Mouse (Mus musculus): Measurements from ENCODE around the gene Lmod3.

Gene Lmod3

DNA sequence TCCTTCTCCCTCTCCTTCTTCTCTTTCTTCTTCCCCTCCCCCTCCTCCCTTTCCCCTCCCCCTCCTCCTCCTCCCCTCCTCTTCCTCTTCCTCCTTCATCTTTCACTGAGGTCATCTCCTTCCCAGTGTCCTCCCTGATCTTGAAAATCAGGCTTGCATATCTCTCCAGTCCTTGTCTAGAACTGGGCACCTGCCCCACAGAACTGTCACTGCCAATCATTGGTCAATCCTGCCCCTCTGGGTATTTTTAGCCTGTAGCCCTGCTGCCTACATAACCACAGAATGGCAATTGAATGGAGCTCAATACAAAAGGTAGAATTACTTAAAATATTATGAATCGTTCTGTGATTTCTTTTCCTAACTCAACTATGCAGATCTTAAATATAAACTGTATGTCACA, 5.9 kb upstream of the Lmod3 start:
- ChIA-PET CTCF (interaction anchor here in 1 of 4 experiments (2.1 kb wide), 1 partner anchor 20 kb away, joined by 6 read pairs; no protein-coding TSS in a partner anchor), POLR2A (no interaction called here)

DNA sequence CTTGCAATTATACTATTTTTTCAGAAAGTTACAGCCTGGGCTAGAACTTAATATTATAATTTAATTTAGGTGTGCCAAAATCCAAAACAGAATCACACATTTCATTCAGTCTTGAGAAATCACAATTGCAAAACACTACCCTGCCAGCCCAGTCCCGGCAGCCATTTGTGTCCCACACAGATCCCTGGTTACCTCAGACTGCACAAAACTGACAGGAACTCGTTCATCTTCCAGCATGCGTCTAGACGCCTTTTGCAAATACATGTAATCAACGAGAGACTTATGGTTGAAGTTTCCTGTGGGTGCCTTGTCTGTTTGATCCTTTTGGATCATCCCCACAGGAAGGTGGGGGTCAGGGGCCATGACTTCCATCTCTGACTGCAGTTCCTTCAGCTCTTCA, 473 bp downstream of the Lmod3 start:
- CTCF ChIA-PET, result interaction anchor here (0.6 to 4.2 kb wide), 16 partner anchors 13 to 1070 kb away, joined by 3 to 42 read pairs (median 4); no protein-coding TSS in a partner anchor
- POLR2A ChIA-PET, result interaction anchor here in 2 of 4 experiments (0.6 to 1.6 kb wide), 3 partner anchors 26 to 144 kb away, joined by 3 to 6 read pairs (median 4); partner anchors contain the start of gene Uba3 (in 1 of the 2)

DNA sequence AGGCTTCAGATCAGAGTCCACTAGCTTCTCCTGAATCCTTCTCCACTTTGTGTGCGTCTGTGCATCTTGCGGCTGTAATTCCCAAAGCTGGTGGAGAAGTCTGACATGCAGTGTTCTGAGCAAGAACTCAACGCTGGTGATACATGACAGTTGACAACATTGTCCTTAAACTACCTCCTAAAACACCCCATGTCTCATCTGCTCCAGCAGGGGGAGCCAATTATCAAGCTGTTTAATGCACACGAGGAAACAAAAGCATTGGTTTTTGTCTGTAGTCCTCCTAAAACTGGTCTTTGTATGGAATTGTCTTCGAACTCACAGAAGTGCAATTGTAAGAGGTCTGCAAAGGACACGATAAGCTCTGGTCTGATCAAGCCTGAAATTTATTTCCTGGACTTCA, 1.6 kb downstream of the Lmod3 start:
- POLR2A ChIA-PET, result interaction anchor here in 2 of 4 experiments (0.7 to 1.6 kb wide), 7 partner anchors 36 to 808 kb away, joined by 3 to 5 read pairs (median 3); partner anchors contain the start of gene Uba3 (in 2 of the 2)
- CTCF ChIA-PET, result interaction anchor here (0.6 to 4.2 kb wide), 19 partner anchors 9 to 490 kb away, joined by 3 to 42 read pairs (median 5); no protein-coding TSS in a partner anchor

DNA sequence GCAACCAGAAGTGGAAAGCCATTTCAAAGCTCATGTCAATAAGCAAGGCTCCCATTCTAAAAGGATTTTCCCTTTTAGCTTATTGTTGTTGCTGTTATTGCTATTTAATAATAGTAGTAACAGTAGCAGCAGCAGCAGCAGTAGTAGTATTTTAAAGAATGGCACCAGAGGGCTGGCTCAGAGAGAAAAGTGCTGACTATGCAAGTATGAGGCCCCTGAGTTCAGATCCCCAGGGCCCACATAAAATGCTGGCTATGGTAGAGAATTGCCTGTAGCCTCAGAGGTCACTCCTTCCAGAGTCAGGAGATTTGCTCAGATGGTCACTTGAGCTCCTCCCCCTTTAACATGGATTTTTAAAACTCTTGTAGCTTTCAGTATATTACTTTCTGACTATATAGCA, 7.4 kb downstream of the Lmod3 start:
- POLR2A ChIA-PET, result interaction anchor here in 1 of 4 experiments (0.8 kb wide), 1 partner anchor 97 kb away, joined by 3 read pairs; the partner anchor contains the start of gene Eogt
- CTCF ChIA-PET, result interaction anchor here in 2 of 4 experiments (1.0 to 1.8 kb wide), 3 partner anchors 172 to 175 kb away, joined by 3 to 6 read pairs (median 3); no protein-coding TSS in a partner anchor

DNA sequence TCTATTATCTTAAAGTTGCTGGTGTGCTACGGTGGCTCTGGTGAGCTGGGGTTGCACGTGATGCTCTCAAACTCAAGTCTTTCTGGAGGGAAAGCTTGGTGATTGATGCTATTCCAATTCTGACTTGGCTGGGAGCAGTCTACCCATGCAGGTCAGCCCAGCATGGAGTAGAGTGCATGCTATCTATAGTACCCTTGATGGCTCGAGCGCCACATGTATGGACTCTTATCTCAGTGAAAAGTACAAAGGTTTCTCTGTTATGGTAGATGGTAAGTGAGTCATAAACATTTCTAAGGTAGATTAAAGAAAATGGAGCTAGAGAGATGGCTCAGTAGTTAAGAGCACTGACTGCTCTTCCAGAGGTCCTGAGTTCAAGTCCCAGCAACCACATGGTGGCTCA, 10.0 kb downstream of the Lmod3 start:
- POLR2A ChIA-PET, result interaction anchor here in 1 of 4 experiments (1.4 kb wide), 1 partner anchor 10 kb away, joined by 3 read pairs; the partner anchor contains the start of gene Lmod3
- CTCF ChIA-PET, result interaction anchor here in 1 of 4 experiments (0.7 kb wide), 1 partner anchor 21 kb away, joined by 3 read pairs; no protein-coding TSS in a partner anchor

DNA sequence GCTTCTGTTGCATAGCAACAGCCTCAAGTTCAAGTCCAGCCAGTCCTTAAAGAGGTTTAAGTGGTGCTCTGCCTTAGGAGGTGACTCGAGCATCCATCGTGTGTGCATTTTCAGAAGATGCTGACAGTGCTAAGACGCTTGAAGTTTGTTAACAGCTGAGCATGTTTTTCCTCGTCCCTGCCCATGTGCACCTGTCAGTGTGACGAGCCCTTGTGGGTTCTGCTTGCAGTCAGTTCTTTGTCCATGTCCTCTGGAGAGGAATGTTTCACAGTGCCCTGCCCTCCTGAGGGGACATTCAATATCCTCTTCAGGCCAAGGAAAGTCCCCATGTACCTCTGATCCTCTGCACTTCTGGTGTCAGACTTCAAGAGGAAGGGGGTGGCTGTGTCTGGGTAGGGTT, 12.5 kb downstream of the Lmod3 start:
- POLR2A ChIA-PET, result interaction anchor here in 2 of 4 experiments (0.9 to 2.6 kb wide), 6 partner anchors 8 to 197 kb away, joined by 3 to 12 read pairs (median 4); partner anchors contain the start of genes Arl6ip5 (in 1 of the 2) and Uba3 (in 1 of the 2)

DNA sequence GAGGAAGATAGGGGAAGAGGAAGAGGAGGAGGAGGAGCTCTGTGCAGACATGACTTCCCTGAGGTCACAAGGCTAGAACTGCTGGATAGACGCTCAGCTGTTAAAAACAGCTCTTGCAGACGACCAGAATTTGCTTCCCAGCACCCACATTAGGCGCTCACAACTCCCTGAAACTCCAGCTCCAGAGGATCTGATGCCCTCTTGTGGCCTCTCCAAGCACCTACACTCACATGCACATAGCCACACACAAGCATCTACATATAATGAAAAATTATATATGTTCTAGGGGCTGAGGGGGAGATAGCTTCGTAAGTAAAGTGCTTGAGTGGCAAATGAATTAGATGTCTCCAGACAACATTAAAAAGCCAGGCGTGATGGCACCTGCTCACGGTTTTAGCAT, 13.2 kb downstream of the Lmod3 start:
- CTCF ChIA-PET, result interaction anchor here (0.6 to 1.9 kb wide), 18 partner anchors 9 to 808 kb away, joined by 3 to 8 read pairs (median 4); partner anchors contain the start of genes Lmod3 (in 1 of the 4) and Uba3 (in 1 of the 4)
- POLR2A ChIA-PET, result interaction anchor here in 2 of 4 experiments (0.9 to 2.6 kb wide), 6 partner anchors 9 to 33 kb away, joined by 3 to 12 read pairs (median 4); partner anchors contain the start of genes Arl6ip5 (in 2 of the 2) and Uba3 (in 1 of the 2)

More for the DNA sequence above, 12.5 kb downstream of the Lmod3 start:
- CTCF ChIA-PET, result interaction anchor here in 3 of 4 experiments (1.0 to 1.9 kb wide), 9 partner anchors 11 to 180 kb away, joined by 3 to 7 read pairs (median 4); partner anchors contain the start of genes Lmod3 (in 1 of the 3) and Uba3 (in 1 of the 3)

DNA sequence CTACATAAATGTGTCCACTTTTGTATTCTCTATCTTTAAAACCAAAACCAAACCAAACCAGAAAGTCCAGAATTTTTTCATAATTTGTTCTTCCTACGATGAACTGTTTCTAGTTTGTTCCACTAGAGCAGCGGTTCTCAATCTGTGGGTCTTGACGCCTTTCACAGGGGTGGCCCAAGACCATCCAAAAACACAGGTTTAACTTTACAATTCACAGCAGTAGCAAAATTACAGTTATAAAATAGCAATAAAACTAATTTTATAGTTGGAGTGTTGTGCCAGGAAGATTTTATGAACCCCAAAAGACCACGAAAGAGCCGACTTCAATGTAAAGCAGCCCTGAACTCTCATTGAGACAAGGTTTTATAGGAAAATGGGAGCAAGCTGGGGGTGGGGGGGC, 16.5 kb downstream of the Lmod3 start:
- CTCF ChIA-PET, result interaction anchor here in 1 of 4 experiments (0.7 kb wide), 1 partner anchor 104 kb away, joined by 7 read pairs; no protein-coding TSS in a partner anchor
- POLR2A ChIA-PET, result interaction anchor here in 2 of 4 experiments (0.6 to 1.3 kb wide), 4 partner anchors 13 to 134 kb away, joined by 3 to 13 read pairs (median 4); no protein-coding TSS in a partner anchor

DNA sequence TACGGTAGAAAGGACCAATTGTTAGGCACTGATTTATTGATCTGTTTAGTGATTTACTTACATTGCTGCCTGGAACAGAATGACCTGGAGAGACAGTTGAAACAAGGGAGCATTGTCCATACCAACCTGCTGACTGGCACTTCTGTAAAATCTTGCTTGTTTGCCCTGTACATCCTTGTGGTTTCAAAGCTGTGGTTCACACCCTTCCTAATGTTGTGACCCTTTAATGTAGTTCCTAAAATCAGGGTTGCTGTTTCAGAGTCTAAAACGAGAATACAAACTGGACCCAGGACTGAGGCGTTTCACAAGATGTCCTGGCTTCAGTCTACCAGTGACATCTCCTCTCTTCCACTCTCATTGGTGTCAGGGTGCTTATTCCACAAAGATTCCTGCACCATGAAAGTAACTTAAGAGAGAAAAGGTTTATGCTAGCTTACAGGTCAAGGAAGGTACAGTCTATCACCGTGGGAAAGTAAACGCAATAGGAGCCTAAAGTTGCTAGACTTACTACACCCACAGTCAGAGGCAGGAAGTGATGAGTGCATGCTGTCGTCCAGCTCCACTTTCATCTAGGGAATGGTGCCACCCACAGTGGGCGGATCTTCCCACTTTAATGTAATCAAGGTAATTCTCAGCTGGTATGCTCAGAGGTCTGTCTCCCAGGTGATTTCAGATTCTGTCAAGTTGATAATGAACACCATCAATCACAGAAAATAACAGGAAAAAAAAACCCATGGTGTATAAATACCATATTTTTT, 17.5 kb downstream of the Lmod3 start:
- POLR2A ChIA-PET, result interaction anchor here in 1 of 4 experiments (0.6 to 1.6 kb wide), 3 partner anchors 9 to 847 kb away, joined by 3 read pairs; no protein-coding TSS in a partner anchor
- CTCF ChIA-PET, result no interaction called here

DNA sequence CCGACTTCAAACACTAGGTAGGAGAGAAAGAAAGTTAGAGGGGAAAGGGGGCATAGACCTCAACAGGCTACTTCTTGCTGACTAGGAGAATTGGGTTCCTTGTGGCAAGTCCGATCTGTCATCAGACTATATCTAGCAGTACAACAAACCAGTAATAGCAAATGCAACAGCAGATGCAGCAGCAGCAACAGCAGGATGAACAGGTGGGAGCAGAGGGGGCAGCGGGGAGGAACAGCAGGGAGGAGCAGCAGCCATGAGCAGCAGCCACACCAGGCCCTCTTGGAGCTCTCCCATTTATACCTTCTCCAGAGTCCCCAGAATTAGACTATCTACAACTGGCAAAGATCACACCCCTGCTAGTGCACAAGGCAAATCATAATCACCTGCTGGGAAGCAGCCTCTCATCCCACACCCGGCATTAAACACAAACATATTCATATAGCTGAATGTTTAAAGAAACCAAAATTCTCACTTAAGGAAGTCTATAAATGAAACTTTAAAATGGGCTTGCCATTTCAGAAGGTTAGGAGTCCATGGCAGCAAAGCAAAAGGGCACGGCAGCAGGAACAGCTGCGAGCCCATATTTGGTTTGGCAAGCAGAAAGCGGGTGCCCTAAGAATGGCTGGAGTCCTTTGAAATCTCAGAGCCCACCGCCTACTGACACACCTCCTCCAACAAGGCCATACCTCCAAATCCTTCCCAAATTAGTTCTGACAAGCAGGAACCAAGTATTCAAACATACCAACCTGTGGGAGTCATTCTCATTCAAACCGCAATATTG, 25.3 kb downstream of the Lmod3 start:
- ChIA-PET CTCF (interaction anchor here in 1 of 4 experiments (0.8 kb wide), 1 partner anchor 12 kb away, joined by 4 read pairs; no protein-coding TSS in a partner anchor), POLR2A (interaction anchor here in 2 of 4 experiments (1.0 to 2.0 kb wide), 3 partner anchors 12 to 22 kb away, joined by 3 to 6 read pairs (median 3); partner anchors contain the start of gene Uba3 (in 2 of the 2))

DNA sequence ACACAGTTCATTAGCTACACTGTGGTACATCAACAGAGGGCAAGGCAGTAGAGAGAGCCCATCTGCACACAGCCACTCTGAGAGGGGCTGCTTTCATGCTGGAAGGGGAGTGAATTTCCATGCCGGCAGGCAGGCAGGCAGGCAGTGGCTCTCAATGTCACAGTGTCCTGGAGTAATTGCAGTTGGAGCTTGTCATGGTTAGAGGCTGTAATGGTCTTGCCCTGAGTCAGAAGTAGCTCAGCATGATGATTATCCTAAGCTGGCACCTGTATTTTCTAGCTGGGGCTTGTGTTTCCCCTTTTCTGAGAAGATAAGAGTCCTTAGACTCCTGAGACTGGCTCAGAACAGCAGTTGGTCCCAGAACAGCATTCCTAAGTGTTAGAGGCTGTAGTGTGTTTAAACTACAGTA, 26.5 kb downstream of the Lmod3 start:
- ChIA-PET POLR2A (interaction anchor here in 2 of 4 experiments (0.9 to 2.0 kb wide), 3 partner anchors 9 to 20 kb away, joined by 3 to 6 read pairs (median 3); partner anchors contain the start of gene Uba3 (in 2 of the 2)), CTCF (interaction anchor here in 3 of 4 experiments (0.5 to 1.2 kb wide), 3 partner anchors 13 to 26 kb away, joined by 3 to 4 read pairs (median 3); partner anchors contain the start of gene Uba3 (in 1 of the 3))

DNA sequence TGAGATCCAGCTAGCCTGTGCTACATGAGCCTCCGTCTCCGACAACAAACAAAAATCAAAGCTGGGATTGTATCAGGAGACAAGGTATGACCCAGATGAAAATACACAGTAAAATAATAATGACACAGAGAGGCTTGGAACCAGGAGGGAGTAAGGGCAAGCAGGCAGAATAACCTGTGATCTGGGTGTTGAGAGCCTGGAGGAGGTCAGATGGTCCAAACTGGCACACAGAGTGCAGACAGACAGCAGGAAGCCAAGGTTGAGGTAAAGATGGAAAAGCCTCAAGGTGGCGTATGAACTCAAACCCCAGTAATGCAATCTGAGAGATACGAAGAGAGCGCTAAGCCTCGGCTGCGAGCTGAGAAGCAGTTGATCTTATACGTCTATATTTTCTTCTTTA, 28.1 kb downstream of the Lmod3 start:
- POLR2A ChIA-PET, result no interaction called here
- CTCF ChIA-PET, result no interaction called here

DNA sequence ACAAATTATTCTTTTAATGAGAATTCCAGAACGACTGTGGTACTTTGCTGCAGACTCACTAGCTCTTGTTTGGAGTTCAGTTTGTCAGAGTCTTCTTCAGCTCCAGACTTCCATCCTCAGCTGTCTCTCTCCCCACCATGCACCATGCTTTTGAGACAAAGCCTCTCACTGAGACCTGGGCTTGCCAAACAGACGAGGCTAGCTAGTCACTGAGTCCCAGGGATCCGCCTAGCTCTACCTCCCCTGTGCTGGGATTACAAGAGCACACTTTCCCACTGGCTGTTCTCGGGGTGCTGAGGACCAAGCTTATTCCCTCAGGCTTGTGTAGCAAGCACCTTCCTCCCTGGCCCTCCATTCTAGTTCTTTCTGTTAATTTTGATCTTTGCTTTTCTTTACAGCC, 29.0 kb downstream of the Lmod3 start:
- CTCF ChIA-PET, result interaction anchor here in 3 of 4 experiments (0.6 to 1.3 kb wide), 5 partner anchors 16 to 1576 kb away, joined by 3 read pairs; no protein-coding TSS in a partner anchor
- POLR2A ChIA-PET, result interaction anchor here in 3 of 4 experiments (0.7 to 1.6 kb wide), 9 partner anchors 10 to 75 kb away, joined by 3 to 12 read pairs (median 3); partner anchors contain the start of genes Uba3 (in 2 of the 3) and Arl6ip5 (in 1 of the 3)

DNA sequence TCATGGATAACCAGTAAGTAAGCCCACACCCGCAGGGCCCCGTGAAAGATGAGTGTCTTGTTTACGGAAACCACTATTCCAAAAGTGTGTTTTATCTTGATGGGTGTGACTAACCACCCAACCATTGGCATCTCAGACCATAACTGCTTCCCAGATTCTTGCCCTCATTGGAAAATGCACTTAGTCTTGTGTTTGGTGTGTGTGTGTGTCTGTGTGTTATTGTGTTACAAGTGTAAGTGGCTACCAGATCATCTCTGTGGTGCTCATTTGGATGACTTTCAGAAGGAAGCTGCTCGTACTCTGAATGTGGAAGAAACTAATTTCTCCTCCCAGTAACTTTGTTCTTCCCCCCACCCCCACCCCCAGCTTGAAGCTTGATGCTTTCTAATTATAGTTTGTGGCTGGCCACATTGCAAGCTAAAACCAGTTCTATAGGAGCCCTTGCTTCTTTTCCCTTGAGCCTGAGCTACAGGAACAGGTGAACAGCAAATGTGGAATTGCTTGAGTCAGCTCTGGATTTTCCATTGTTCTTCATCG, 29.6 kb downstream of the Lmod3 start:
- CTCF ChIA-PET, result interaction anchor here in 3 of 4 experiments (0.6 to 1.3 kb wide), 5 partner anchors 16 to 1577 kb away, joined by 3 read pairs; no protein-coding TSS in a partner anchor
- POLR2A ChIA-PET, result interaction anchor here in 3 of 4 experiments (0.7 to 1.6 kb wide), 9 partner anchors 11 to 75 kb away, joined by 3 to 12 read pairs (median 3); partner anchors contain the start of genes Uba3 (in 2 of the 3) and Arl6ip5 (in 1 of the 3)

DNA sequence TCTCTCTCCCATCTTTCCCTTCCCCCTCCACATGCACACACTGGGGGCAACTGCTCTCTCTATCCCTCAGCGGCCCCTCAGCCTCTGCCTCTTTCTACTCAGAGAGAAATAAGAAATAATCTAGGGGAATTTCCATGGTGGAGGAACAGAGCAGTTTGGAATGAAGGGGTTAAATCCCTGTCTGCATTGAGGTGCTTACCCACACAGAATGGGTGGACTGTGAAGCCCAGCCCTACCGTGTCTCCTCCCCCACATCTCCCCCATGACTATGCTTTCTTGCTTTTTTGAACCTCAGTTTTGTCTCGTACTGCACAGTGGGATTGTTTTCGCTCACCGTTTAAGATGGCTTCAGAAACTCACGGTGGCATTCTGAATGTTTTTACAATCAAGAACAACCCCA, 30.2 kb downstream of the Lmod3 start:
- ChIA-PET CTCF (no interaction called here), POLR2A (interaction anchor here in 2 of 4 experiments (1.2 to 1.8 kb wide), 3 partner anchors 11 kb away, joined by 9 to 12 read pairs (median 11); partner anchors contain the start of gene Arl6ip5 (in 2 of the 2))

DNA sequence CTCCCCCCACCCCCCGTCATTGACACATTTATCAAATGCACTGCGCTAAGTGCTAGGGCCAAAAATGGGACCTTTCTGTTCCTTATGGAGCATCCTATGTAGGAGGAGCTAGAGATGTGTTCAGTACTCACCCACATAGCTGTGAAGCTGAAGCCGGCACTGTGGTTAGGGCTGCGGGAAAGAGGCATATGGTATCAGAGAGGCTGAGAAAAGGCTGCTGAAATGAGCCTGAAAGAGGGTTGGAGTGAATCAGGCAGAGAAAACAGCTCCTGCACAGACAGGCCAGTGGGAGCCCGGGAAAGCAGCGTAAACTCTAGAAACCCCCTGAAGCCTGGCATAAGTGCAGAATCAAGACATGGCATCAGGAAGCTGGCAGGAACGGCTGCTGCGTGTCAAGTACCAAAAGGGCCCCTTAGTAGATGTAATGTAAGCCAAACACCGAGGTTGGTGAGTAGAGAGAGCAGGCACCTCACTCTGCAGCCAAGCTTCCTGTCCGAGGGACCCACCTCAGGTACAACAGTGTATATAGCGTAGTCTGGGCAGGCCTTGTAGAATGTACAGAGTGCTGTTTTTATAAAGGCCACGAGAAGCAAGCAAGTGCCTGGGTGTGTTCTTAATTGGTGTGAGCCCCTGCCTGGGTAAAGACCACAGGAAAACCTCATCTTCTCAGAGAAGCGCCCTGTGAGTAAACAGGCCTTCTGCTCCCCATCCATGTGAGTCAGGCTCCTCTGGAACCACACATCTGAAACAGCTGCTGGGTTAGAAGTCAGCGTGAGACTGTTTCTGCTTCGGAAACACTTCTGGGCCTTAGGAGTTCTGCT, 31.1 kb downstream of the Lmod3 start:
- ChIA-PET POLR2A (interaction anchor here (0.6 to 1.8 kb wide), 16 partner anchors 10 to 1275 kb away, joined by 3 to 11 read pairs (median 5); partner anchors contain the start of genes Arl6ip5 (in 2 of the 4) and Uba3 (in 2 of the 4)), CTCF (interaction anchor here in 2 of 4 experiments (0.6 kb wide), 4 partner anchors 18 to 650 kb away, joined by 3 to 12 read pairs (median 4); no protein-coding TSS in a partner anchor)

Data from embryonic stem cell, embryonic (primary cell).